Mouse (Mus musculus): Measurements from ENCODE around the gene Msh2. TPM values are rescaled to one million over a fixed set of nuclear protein-coding genes. Genes with fewer than 3 reads are reported as not detected.

The Msh2 gene
- polyA plus RNA-seq, 1 experiment from 2014 or later, result 61.8 TPM

GRCm38 (mm10) chr17:87770766-87771165 is 98.6 kb downstream of the Msh2 start:
- H3K9me3 ChIP-seq, result no peaks in the 10 kb centered on the region
- H3K4me1 ChIP-seq, result no peaks in the 10 kb centered on the region
- no peaks in the 10 kb centered on the region for H3K27me3 ChIP-seq
- no peak for ATAC-seq (ENCODE audit: insufficient number of reproducible peaks, low FRiP score, low TSS enrichment, low read depth)
- H3K36me3 ChIP-seq, result no peaks in the 10 kb centered on the region
- no peak overlapping the region for H3K4me2 ChIP-seq
- WGBS, result 47% methylated on average over 5 of the region's 5 CpGs
- no peak overlapping the region for H3K4me3 ChIP-seq
- no peak overlapping the region for H3K9ac ChIP-seq
- H3K27ac ChIP-seq, result no peak overlapping the region

- H3K4me1 ChIP-seq, result no peaks in the 10 kb centered on the region
- H3K27me3 ChIP-seq, result no peaks in the 10 kb centered on the region
- no peaks in the 10 kb centered on the region for H3K36me3 ChIP-seq
- no peak overlapping the region for H3K9ac ChIP-seq
- H3K4me2 ChIP-seq, result no peak overlapping the region
- no peak overlapping the region for H3K27ac ChIP-seq
- ATAC-seq (ENCODE audit: insufficient number of reproducible peaks, low FRiP score, low TSS enrichment, low read depth), result no peak
- WGBS, result 82% methylated on average over 3 of the region's 3 CpGs
- H3K9me3 ChIP-seq, result no peaks in the 10 kb centered on the region
- H3K4me3 ChIP-seq, result no peak overlapping the region
These were observed 101.0 kb downstream of the Msh2 start for GRCm38 (mm10) chr17:87773175-87773574.

Other genes with a start within 250 kb of the Msh2 start
- gene Stpg4, start 244.6 kb upstream of the Msh2 start, polyA plus RNA-seq (2015; fragmentation: Nextera tagmentation; extraction: Ambion mirVana), result not detected in 2 replicates
- gene Calm2, start 225.4 kb upstream of the Msh2 start, polyA plus RNA-seq (2015; fragmentation: Nextera tagmentation; extraction: Ambion mirVana), result 938 and 964 TPM in 2 replicates
- gene Epcam, start 36.4 kb upstream of the Msh2 start, polyA plus RNA-seq (2015; fragmentation: Nextera tagmentation; extraction: Ambion mirVana), result 63.4 and 67.4 TPM in 2 replicates
- not detected in 2 replicates for gene Kcnk12, start 125.7 kb downstream of the Msh2 start, polyA plus RNA-seq (2015; fragmentation: Nextera tagmentation; extraction: Ambion mirVana)
- gene Rpl36-ps4, start 248.6 kb downstream of the Msh2 start, polyA plus RNA-seq (2015; fragmentation: Nextera tagmentation; extraction: Ambion mirVana), result not detected in 2 replicates

Data from limb, embryonic 15.5 days (tissue).